Mouse (Mus musculus) forebrain, embryonic 12.5 days (tissue): ENCODE measurements around the gene Zswim7. TPM values are rescaled to one million over a fixed set of nuclear protein-coding genes. Genes with fewer than 3 reads are reported as not detected.
"Not testable (repeated sequence)": the region's sequence is repeated elsewhere in the genome, so short reads cannot be mapped to it uniquely, and the experiment has no call there.

Source experiments
- ATAC-seq: fragments of 200-750 bp; cut with Nextera tagmentation; 2 replicates; pipeline ENCODE4 v1.8.0; 2017; ENCODE audit warnings: moderate TSS enrichment; ENCODE audit not compliant: low FRiP score
- H3K27ac ChIP-seq: fragments of 300-500 bp; sonication (generic); 2 replicates; pipeline ENCODE4 v1.5.1; 2016; ENCODE audit warnings: mild to moderate bottlenecking
- H3K27me3 ChIP-seq: fragments of 300-500 bp; sonication (generic); 2 replicates; pipeline ENCODE4 v1.6.1; 2016; ENCODE audit warnings: mild to moderate bottlenecking
- H3K36me3 ChIP-seq: fragments of 300-500 bp; sonication (generic); replicated peaks from 2 replicates; pipeline ENCODE4 v1.6.1; 2016; ENCODE audit warnings: mild to moderate bottlenecking
- H3K4me1 ChIP-seq: fragments of 300-500 bp; sonication (generic); 2 replicates; pipeline ENCODE4 v1.6.1; 2016
- H3K4me2 ChIP-seq: fragments of 300-500 bp; sonication (generic); 2 replicates; pipeline ENCODE4 v1.6.1; 2016; ENCODE audit warnings: mild to moderate bottlenecking, moderate library complexity
- H3K4me3 ChIP-seq: fragments of 300-500 bp; sonication (generic); replicated peaks from 2 replicates; pipeline ENCODE4 v1.5.1; 2016; ENCODE audit warnings: mild to moderate bottlenecking
- H3K9ac ChIP-seq: fragments of 300-500 bp; sonication (generic); 2 replicates; pipeline ENCODE4 v1.6.1; 2016; ENCODE audit warnings: mild to moderate bottlenecking
- H3K9me3 ChIP-seq: fragments of 300-500 bp; sonication (generic); 2 replicates; pipeline ENCODE4 v1.6.1; 2016
- WGBS: fragments of 180-500 bp; shearing (Covaris S2); methylation state at CpG from one replicate; pipeline ENCODE4 v1.1.7; 2016; 5-methylcytosine and 5-hydroxymethylcytosine counted together
- polyA plus RNA-seq: library from polyadenylated mRNA; unstranded; fragments of >200 nt; fragmentation: Nextera tagmentation; extraction: Ambion mirVana; gene quantifications from 2 replicates; pipeline ENCODE4 v1.2.1, GENCODE M21; 2016

Zswim7 gene
- 11.6 and 14.4 TPM in 2 replicates for polyA plus RNA-seq

DNA sequence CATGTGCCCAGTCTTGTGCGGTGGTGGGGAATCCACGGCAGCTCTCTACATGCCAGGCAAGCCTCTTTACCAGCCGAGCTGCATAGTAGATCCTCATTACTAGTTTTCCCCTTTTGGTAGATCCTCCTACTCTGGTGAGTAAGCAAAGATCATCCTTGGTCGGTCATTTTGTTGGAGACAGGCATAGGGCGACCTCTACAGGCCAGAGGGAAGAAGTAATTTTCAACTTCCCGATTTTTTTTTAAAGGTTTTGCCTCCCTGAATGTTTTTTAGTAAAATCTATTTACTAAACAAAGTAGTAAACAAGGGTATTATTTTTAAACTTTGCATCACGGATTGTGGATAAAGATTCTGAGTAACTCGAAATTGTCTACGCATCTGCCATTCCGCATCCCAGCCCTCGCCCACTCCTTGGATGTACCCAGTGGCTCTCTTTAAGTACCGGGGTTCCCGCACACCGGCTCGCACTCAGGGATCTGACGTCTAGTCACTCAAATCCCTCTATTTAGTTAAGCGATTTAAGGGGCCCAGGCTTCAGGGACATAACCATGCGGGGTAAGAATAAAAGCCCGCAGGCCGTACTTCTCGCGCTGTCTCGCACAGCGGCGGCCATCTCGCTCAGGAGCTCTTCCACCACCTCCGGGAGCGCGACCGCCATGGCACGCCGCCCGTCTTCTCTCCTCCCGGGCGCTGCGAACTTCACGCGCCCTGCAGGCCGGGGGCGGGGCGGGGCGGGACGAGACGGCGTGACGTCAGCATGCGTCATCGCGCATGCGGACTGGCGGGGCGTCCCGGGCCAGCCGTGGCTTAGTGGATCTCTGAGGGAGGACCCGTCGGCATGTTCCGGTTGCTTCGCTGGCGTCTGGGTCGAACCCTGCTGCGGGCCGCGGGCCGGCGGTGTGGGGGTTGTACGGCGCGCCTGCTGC, at the start of gene Zswim7, which contains the start of gene Ttc19:
Gene Zswim7, minus strand, starts transcription at position 701 of the 926 bp plus-strand sequence.
Gene Ttc19, plus strand, starts transcription at position 799 of the 926 bp plus-strand sequence.
- ATAC-seq: peak; percentile 96
- under 1% methylated on average over 68 of the region's 68 CpGs for WGBS
- Histone ChIP-seq H3K4me1 (peaks cover 10% of the 10 kb centered on the region; the same call in 1 of the 2 replicates), H3K36me3 (peaks cover 17% of the 10 kb centered on the region), H3K9me3 (no peaks in the 10 kb centered on the region), H3K27ac (peak within 1 kb of the TSS; percentile 87), H3K27me3 (no peaks in the 10 kb centered on the region), H3K9ac (peak within 1 kb of the TSS; percentile 75), H3K4me2 (peak within 1 kb of the TSS; percentile 70), H3K4me3 (peak within 1 kb of the TSS; percentile 79)

DNA sequence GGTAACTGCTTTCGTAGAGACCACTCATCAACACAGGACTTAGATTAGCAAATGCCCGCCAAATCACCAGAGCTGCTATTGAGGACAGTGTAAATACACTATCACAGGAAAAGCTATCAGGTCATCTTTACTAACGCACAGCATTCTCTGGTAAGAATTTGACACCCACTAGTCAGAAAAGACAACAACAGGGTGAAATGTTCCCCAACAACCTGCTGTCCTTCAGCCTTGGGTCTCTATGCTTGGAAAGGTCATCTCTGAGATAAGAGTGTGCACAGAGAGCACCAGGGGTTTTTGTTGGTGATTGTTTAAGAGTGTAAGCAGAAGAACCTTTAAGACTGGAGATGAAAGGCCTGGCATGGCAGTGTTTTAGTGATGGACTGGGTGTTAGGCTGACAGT, 42.5 kb upstream of the Zswim7 start:
- H3K36me3 ChIP-seq: peaks cover 87% of the 10 kb centered on the region
- WGBS: 92% methylated on average over 3 of the region's 3 CpGs
- ATAC-seq: no peak
- no peaks in the 10 kb centered on the region for H3K4me1 ChIP-seq
- H3K9ac ChIP-seq: no peak overlapping the region
- no peak overlapping the region for H3K4me2 ChIP-seq
- H3K4me3 ChIP-seq: no peak overlapping the region
- no peaks in the 10 kb centered on the region for H3K27me3 ChIP-seq
- H3K27ac ChIP-seq: no peak overlapping the region
- no peaks in the 10 kb centered on the region for H3K9me3 ChIP-seq

DNA sequence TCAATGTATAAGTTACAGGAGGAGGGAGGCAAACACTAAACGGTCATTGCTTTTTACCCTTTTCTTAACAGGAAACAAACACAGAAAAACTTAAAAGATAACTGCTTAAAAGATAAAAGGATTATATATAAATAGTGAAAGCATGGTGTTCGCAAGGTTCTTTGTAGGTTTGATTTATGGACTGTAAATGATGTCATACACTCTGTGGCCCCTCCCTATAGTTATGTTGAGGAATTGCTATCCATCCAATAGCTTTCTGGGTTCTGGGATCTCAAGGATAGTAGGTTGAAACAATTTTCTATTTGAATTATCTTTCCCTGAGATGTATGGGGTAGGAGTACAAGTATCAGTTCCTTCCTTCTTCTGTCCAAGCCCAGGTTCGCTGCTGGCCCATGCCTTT, 38.9 kb upstream of the Zswim7 start:
- Histone ChIP-seq H3K4me3 (no peak overlapping the region), H3K27me3 (no peaks in the 10 kb centered on the region), H3K4me2 (no peak overlapping the region), H3K27ac (no peak overlapping the region), H3K36me3 (peaks cover 90% of the 10 kb centered on the region), H3K9me3 (no peaks in the 10 kb centered on the region), H3K9ac (no peak overlapping the region), H3K4me1 (no peaks in the 10 kb centered on the region)
- WGBS: 96% methylated on average over 3 of the region's 3 CpGs
- ATAC-seq: no peak

DNA sequence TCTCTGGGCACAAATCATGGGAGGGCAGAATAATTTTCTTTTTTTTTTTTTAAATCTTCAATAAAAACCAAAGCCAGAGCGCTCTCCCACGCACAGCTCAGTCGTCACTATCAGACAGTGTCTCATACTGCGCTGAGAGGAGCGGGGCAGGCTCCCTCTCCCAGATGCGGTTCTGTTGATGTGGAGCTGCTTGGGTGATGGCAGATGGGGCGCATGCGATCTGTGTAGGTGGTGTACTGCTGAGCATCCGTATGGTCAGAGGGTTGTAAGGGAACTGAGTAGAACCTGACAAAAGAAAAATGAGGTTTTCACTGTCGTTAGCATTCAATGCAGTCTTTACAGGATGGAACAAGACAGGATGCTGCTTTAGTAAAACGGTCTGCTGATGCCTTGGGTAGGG, 36.6 kb upstream of the Zswim7 start:
- ATAC-seq: no peak
- Histone ChIP-seq H3K36me3 (peaks cover 91% of the 10 kb centered on the region), H3K27ac (no peak overlapping the region)

DNA sequence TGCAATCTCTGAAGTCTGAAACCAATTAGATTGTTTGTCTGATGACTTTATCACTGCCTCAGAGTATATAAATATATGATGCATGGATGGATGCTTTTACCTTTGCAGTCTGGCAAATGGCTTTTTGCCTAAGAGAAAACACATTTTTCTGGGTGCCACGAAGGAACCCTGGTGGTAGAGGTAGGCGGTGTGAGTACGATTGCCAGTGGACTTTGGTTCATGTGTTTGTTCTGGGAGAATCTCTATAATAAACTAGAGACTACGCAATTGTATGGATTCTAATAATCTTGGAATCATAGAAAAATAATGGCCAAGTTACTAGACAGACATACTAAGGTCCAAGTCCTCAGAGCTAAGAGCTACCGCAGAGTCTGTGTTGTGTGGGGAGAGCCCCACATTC, 33.8 kb upstream of the Zswim7 start:
- ATAC-seq: no peak
- Histone ChIP-seq H3K4me1 (no peaks in the 10 kb centered on the region), H3K27me3 (no peaks in the 10 kb centered on the region), H3K9me3 (no peaks in the 10 kb centered on the region), H3K4me3 (no peak overlapping the region), H3K9ac (no peak overlapping the region), H3K4me2 (no peak overlapping the region), H3K27ac (no peak overlapping the region), H3K36me3 (peaks cover 80% of the 10 kb centered on the region)
- WGBS: 98% methylated on average over 5 of the region's 5 CpGs

More for the DNA sequence above, 36.6 kb upstream of the Zswim7 start:
- Histone ChIP-seq H3K27me3 (no peaks in the 10 kb centered on the region), H3K4me1 (no peaks in the 10 kb centered on the region), H3K9me3 (no peaks in the 10 kb centered on the region), H3K4me2 (no peak overlapping the region), H3K9ac (no peak overlapping the region), H3K4me3 (no peak overlapping the region)
- WGBS: 88% methylated on average over 11 of the region's 11 CpGs

DNA sequence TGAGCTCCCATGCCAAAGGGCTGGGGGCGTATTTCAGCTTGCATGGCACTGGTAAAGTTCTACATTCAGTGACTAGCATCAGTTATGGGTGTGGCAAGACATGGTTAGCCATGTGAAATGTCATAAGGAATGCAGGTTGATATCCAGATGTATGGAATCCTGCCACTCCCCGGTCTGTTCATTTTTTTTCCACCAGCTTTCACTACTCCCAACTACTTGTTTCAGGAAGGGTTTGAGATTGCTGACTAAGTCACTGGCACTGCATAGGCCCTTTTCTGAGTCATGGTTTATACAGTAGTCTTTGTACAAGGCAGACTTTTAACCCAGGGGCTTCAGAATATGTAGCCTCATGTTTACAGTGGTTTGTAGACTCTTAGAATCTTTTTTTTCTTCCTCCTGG, 28.1 kb upstream of the Zswim7 start:
- WGBS: 95% methylated on average over 2 of the region's 2 CpGs
- Histone ChIP-seq H3K4me1 (no peaks in the 10 kb centered on the region), H3K9me3 (no peaks in the 10 kb centered on the region), H3K27ac (no peak overlapping the region), H3K4me2 (no peak overlapping the region), H3K4me3 (no peak overlapping the region), H3K27me3 (no peaks in the 10 kb centered on the region), H3K9ac (no peak overlapping the region), H3K36me3 (peaks cover 45% of the 10 kb centered on the region)
- no peak for ATAC-seq

DNA sequence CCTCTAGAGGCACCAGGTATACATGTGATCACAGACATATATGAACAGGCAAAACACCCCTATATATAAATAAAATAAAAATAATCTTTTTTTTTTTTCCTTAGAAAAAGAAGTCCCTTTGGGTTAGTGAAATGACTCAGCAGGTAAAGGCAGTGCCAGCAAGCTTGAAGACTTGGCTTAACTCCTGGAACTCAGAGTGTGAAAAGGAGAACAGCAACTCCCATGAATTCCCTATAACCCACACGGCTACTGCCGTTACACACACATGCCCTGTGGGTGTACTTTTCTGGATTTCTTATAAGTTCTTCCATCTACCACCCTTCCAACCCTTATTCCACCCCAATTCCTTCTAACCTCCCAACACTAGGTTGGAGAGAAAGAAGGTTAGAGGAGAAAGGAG, 24.7 kb upstream of the Zswim7 start:
- WGBS: 94% methylated on average over 2 of the region's 2 CpGs
- no peaks in the 10 kb centered on the region for H3K4me1 ChIP-seq
- no peak for ATAC-seq
- H3K27ac ChIP-seq: no peak overlapping the region
- no peak overlapping the region for H3K4me3 ChIP-seq
- peaks cover 22% of the 10 kb centered on the region for H3K36me3 ChIP-seq
- H3K4me2 ChIP-seq: no peak overlapping the region
- H3K27me3 ChIP-seq: no peaks in the 10 kb centered on the region
- no peaks in the 10 kb centered on the region for H3K9me3 ChIP-seq
- no peak overlapping the region for H3K9ac ChIP-seq

DNA sequence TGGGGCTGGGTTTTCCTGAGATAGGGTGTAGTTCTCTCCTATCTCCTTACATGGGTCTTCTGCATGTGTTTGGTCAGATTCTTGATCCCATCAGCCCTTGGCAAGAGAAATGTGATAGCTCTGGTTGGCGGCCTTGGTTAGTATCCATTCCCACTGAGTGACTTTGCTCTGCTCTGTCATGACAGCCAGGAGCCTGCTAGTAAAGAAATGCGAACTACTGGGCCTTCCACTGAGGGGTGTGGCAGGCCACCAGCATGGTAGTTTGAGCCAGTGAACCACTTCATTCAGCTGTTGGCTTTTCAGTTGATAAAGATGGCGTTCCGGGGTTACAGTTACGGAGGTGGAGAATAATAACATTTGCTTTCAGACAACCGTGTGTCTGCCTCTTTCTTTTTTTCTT, 17.7 kb upstream of the Zswim7 start:
- H3K4me3 ChIP-seq: no peak overlapping the region
- H3K27me3 ChIP-seq: no peaks in the 10 kb centered on the region
- no peak overlapping the region for H3K9ac ChIP-seq
- no peaks in the 10 kb centered on the region for H3K9me3 ChIP-seq
- H3K4me2 ChIP-seq: no peak overlapping the region
- H3K27ac ChIP-seq: no peak overlapping the region
- ATAC-seq: no peak
- H3K4me1 ChIP-seq: no peaks in the 10 kb centered on the region
- H3K36me3 ChIP-seq: peaks cover 17% of the 10 kb centered on the region
- 89% methylated on average over 6 of the region's 6 CpGs for WGBS

DNA sequence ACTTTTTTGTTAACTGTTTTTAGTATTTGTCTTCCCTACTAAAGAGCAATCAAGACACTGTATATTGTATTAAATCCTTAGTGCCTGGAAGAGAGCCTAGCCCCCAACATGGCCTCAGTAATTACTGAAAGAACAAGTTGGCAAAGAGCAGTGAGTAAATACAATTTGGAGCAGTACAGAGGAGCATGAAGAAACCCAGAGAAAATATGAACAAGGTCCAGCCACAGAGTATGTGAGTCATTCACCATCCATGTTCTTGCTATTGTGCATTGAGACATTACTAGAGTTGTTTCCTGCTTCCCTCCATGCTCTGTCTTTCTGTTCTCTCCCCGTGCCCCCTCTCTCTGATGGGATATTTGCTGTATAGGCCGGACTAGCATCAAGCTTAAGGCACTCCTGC, 12.9 kb upstream of the Zswim7 start:
- 88% methylated on average over 2 of the region's 2 CpGs for WGBS
- no peak for ATAC-seq
- no peak overlapping the region for H3K27ac ChIP-seq

DNA sequence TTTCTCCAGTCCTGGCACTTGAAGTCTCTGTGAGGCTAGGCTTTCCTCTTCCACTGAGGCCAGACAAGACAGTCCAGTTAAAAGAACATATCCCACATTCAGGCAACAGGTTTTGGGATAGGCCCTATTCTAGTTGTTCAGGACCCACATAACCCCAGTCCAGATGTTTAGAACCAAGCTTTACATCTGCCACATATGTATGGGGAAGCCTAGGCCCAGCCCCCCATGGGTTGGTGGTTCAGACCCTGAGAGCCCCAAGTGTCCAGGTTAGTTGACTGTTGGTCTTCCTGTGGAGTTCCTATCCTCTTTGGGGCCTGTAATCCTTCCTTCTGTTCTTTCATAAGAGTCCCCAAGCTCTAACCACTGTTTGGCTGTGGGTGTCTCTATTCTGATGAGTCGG, 6.5 kb upstream of the Zswim7 start:
- Histone ChIP-seq H3K4me2 (no peak overlapping the region), H3K4me1 (no peaks in the 10 kb centered on the region), H3K9ac (no peak overlapping the region), H3K36me3 (peaks cover 40% of the 10 kb centered on the region), H3K27me3 (no peaks in the 10 kb centered on the region), H3K27ac (no peak overlapping the region), H3K9me3 (no peaks in the 10 kb centered on the region), H3K4me3 (no peak overlapping the region)
- 93% methylated on average over 1 of the region's 1 CpGs for WGBS
- ATAC-seq: no peak

More for the DNA sequence above, 12.9 kb upstream of the Zswim7 start:
- no peaks in the 10 kb centered on the region for H3K4me1 ChIP-seq
- no peaks in the 10 kb centered on the region for H3K9me3 ChIP-seq
- H3K27me3 ChIP-seq: no peaks in the 10 kb centered on the region
- no peak overlapping the region for H3K4me2 ChIP-seq
- H3K36me3 ChIP-seq: peaks cover 28% of the 10 kb centered on the region
- H3K4me3 ChIP-seq: no peak overlapping the region
- H3K9ac ChIP-seq: no peak overlapping the region

DNA sequence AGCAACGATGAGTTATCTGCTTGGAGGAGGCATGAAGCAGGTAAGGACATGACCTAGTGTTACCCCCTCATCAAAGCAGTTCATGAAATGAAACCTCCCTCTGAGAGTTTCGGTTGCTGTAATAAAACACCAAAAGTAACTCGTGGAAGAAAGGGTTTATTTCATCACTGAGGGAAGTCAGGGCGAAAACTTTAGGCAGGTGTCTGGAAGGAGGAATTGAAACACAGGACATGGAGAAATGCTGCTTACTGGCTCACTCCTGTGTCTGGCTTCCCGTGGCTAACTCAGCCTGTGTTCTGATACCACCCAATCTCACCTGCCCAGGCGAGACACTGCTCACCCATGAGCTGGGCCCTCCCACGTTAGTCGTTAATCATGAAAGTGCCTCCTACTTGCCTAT, 3.8 kb upstream of the Zswim7 start:
- Histone ChIP-seq H3K4me2 (no peak overlapping the region), H3K9ac (no peak overlapping the region), H3K4me3 (no peak overlapping the region), H3K36me3 (peaks cover 37% of the 10 kb centered on the region), H3K27me3 (no peaks in the 10 kb centered on the region), H3K27ac (no peak overlapping the region), H3K9me3 (no peaks in the 10 kb centered on the region), H3K4me1 (peaks cover 10% of the 10 kb centered on the region; the same call in 1 of the 2 replicates)
- no peak for ATAC-seq
- WGBS: 92% methylated on average over 8 of the region's 8 CpGs

DNA sequence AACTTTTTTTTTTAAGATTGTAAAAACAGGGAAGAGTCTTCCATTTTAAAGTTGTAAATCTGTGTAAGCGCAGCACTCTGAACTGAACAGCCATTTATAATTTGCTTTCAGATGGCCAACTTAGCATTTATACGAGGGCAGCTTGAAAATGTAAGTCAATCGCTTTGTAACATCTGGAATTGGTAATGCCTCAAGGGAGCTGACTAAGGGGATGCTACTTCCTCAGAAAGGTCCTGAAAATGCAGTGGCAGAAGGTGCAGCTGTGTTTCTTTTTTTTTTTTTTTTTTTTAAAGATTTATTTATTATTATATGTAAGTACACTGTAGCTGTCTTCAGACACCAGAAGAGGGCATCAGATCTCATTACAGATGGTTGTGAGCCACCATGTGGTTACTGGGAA, 2.8 kb upstream of the Zswim7 start:
- not testable (repeated sequence) for H3K4me3 ChIP-seq, H3K9me3 ChIP-seq, H3K27me3 ChIP-seq, H3K9ac ChIP-seq, H3K27ac ChIP-seq, ATAC-seq, H3K4me2 ChIP-seq
- H3K4me1 ChIP-seq: peaks cover 10% of the 10 kb centered on the region; the same call in 1 of the 2 replicates
- 91% methylated on average over 3 of the region's 3 CpGs for WGBS
- peaks cover 29% of the 10 kb centered on the region for H3K36me3 ChIP-seq

DNA sequence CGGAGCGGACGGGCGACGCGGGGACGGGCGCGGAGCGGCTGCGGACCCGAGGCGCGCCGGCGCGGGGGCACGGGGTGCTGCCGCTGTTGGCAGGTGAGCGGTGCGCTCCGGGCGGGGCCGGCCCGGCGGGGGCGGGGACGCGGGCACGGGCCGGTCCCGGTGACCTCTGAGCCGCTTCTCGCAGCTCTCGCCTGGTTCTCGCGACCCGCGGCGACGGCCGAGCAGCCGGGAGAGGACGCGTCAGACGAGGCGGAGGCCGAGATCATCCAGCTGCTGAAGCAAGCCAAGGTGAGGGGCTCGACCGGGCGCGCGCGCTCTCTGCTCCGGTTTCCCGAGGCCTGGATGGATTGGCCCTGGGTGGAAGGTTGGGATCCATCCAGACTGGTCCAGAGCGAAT, 424 bp upstream of the Zswim7 start:
- H3K27ac ChIP-seq: peak overlapping the region; percentile 87
- peak; percentile 77 for ATAC-seq
- H3K4me2 ChIP-seq: peak overlapping the region; percentile 70
- H3K9ac ChIP-seq: peak overlapping the region; percentile 75
- WGBS: under 1% methylated on average over 57 of the region's 57 CpGs
- peaks cover 21% of the 10 kb centered on the region for H3K36me3 ChIP-seq
- H3K4me1 ChIP-seq: peaks cover 10% of the 10 kb centered on the region; the same call in 1 of the 2 replicates
- no peaks in the 10 kb centered on the region for H3K9me3 ChIP-seq
- H3K4me3 ChIP-seq: peak overlapping the region; percentile 79
- H3K27me3 ChIP-seq: no peaks in the 10 kb centered on the region
